27 mouse cellular contexts compared by ENCODE assay signal in the genomic region with DNA sequence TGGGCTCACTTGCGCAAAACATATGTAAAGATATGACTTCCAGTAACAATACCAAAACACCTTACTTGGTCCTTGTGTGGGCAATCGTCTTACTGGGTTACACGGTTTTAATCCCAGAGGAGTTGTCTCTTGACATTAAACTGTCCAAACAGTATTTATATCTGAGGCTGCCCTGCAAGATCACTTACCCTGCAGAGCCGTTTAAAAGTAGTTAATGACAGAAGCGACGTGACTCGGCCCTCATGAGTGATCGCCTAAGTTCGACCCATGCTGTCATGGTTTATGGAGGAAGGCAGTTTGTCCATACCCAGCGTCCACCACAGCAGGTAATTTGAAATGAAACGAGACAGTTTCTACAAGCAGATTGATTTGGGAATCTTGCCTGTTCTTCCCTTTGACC.
DNase-seq lines count a peak whose midpoint lies in the region; ATAC-seq and TF ChIP-seq lines count a peak whose summit lies in the region.
"Had no signal": no experiment of that assay in that cellular context is flagged by ENCODE, and none has a peak within 500 bp of the region (broad histone marks: within the 10 kb centered on the region; RNA-seq: fewer than 3 reads in every experiment).

No protein-coding gene starts in this region.

- H3K4me3 ChIP-seq in kidney, embryonic 14.5 days (ENCODE audit: low read length) = no peak overlapping the region
- no peak overlapping the region for H3K4me3 ChIP-seq in kidney, postnatal 0 days (replicated peaks; ENCODE audit: low read depth, low read length)
- no peak overlapping the region for H3K4me3 ChIP-seq in liver, adult 2 months (ENCODE audit: insufficient read depth, low read depth, low read length)
- H3K4me3 ChIP-seq in liver, embryonic 11.5 days (ENCODE audit: low read depth, low read length) = no peak overlapping the region
- H3K4me3 ChIP-seq: embryonic facial prominence, embryonic 10.5 days; embryonic facial prominence, embryonic 13.5 days; erythroblast, embryonic 14.5 days; forebrain, embryonic 10.5 days; forebrain, embryonic 13.5 days; heart, adult 2 months; heart, embryonic 10.5 days; heart, embryonic 13.5 days had no signal

- no peak for DNase-seq in kidney, postnatal 10 days
- DNase-seq in kidney, postnatal 0 days (ENCODE audit: low spot score) = peak; percentile 73
- no peak for DNase-seq in kidney, postnatal 25 days
- DNase-seq in liver, adult 2 months (ENCODE audit: extremely low read depth, low read depth, low spot score) = peak; percentile 77
- DNase-seq in liver, embryonic 11.5 days (ENCODE audit: low spot score) = no peak
- DNase-seq in right cerebral cortex, postnatal 10 days (ENCODE audit: low spot score in 2 of 2) = no peak
- DNase-seq: adrenal gland, adult 8-10 months; adrenal gland, postnatal 25 days; cerebellum, adult 11-12 months; cerebellum, adult 8-10 months; cerebellum, postnatal 10 days; cerebellum, postnatal 36 days; embryo, embryonic 11 days; gastrocnemius, postnatal 10 days; gastrocnemius, postnatal 36 days; heart, adult 2 months; heart, postnatal 14 days; heart, postnatal 4 days had no signal

- H3K79me2 ChIP-seq in liver, adult 2 months (ENCODE audit: control insufficient read depth, insufficient read depth, low read length) = no peaks in the 10 kb centered on the region

- H3K36me3 ChIP-seq in kidney, embryonic 14.5 days (ENCODE audit: control insufficient read depth, insufficient read depth, low read length) = no peaks in the 10 kb centered on the region
- no peaks in the 10 kb centered on the region for H3K36me3 ChIP-seq in kidney, postnatal 0 days (ENCODE audit: insufficient read depth, low read length)
- H3K36me3 ChIP-seq in liver, adult 2 months (ENCODE audit: control insufficient read depth, insufficient read depth, low read length) = no peaks in the 10 kb centered on the region
- no peaks in the 10 kb centered on the region for H3K36me3 ChIP-seq in liver, embryonic 11.5 days (ENCODE audit: control insufficient read depth, insufficient read depth, low read length)
- H3K36me3 ChIP-seq: embryonic facial prominence, embryonic 10.5 days; embryonic facial prominence, embryonic 13.5 days; forebrain, embryonic 10.5 days; heart, embryonic 10.5 days; heart, embryonic 13.5 days had no signal

- ATAC-seq in kidney, embryonic 14.5 days (ENCODE audit: low FRiP score, low TSS enrichment) = peak; percentile 59; the same call in 1 of the 2 replicates
- 0 out of 2 replicates have a peak, but pooled peaks have one; percentile 33 for ATAC-seq in kidney, postnatal 0 days (replicated peaks; ENCODE audit: low FRiP score, low read depth)
- no peak for ATAC-seq in liver, embryonic 11.5 days (replicated peaks; ENCODE audit: low FRiP score)
- ATAC-seq: activated CD4-positive, CD25-positive, alpha-beta regulatory T cell, adult 4 months; forebrain, embryonic 13.5 days had no signal

- TF ChIP-seq CTCF in kidney, postnatal 0 days (IDR thresholded peaks at IDR 0.05; ENCODE audit: low read depth) = no peak
- no peak for TF ChIP-seq CTCF in liver, adult 2 months (IDR thresholded peaks at IDR 0.05; ENCODE audit: low read depth, low read length)

- H3K4me1 ChIP-seq in kidney, embryonic 14.5 days (ENCODE audit: control insufficient read depth, insufficient read depth, low read length) = peaks cover 6% of the 10 kb centered on the region
- H3K4me1 ChIP-seq in kidney, postnatal 0 days (replicated peaks; ENCODE audit: insufficient read depth, low read length) = no peaks in the 10 kb centered on the region
- peaks cover 6% of the 10 kb centered on the region for H3K4me1 ChIP-seq in liver, adult 2 months (ENCODE audit: control insufficient read depth, insufficient read depth, low read length)
- H3K4me1 ChIP-seq in liver, embryonic 11.5 days (replicated peaks; ENCODE audit: control insufficient read depth, insufficient read depth, low read length) = no peaks in the 10 kb centered on the region
- H3K4me1 ChIP-seq: forebrain, embryonic 10.5 days; forebrain, embryonic 13.5 days had no signal

- H3K27me3 ChIP-seq in kidney, embryonic 14.5 days (ENCODE audit: control insufficient read depth, insufficient read depth, low read length) = no peaks in the 10 kb centered on the region
- no peaks in the 10 kb centered on the region for H3K27me3 ChIP-seq in kidney, postnatal 0 days (ENCODE audit: insufficient read depth, low read length)
- H3K27me3 ChIP-seq in liver, adult 2 months (ENCODE audit: control insufficient read depth, insufficient read depth, low read length) = no peaks in the 10 kb centered on the region
- H3K27me3 ChIP-seq in liver, embryonic 11.5 days (replicated peaks; ENCODE audit: control insufficient read depth, insufficient read depth, low read length) = no peaks in the 10 kb centered on the region
- H3K27me3 ChIP-seq: embryonic facial prominence, embryonic 13.5 days; forebrain, embryonic 13.5 days; heart, embryonic 13.5 days had no signal

- H3K4me2 ChIP-seq in kidney, embryonic 14.5 days (replicated peaks; ENCODE audit: low read depth, low read length) = no peak overlapping the region
- no peak overlapping the region for H3K4me2 ChIP-seq in kidney, postnatal 0 days (ENCODE audit: low read length)
- H3K4me2 ChIP-seq in liver, embryonic 11.5 days = no peak overlapping the region
- H3K4me2 ChIP-seq: embryonic facial prominence, embryonic 13.5 days; forebrain, embryonic 13.5 days; heart, embryonic 13.5 days had no signal

- no peak overlapping the region for H3K9ac ChIP-seq in kidney, embryonic 14.5 days (ENCODE audit: low read depth, low read length)
- H3K9ac ChIP-seq in kidney, postnatal 0 days (ENCODE audit: low read depth, low read length) = no peak overlapping the region
- H3K9ac ChIP-seq in liver, adult 2 months (ENCODE audit: low read depth, low read length) = no peak overlapping the region
- no peak overlapping the region for H3K9ac ChIP-seq in liver, embryonic 11.5 days (ENCODE audit: low read depth, low read length)
- H3K9ac ChIP-seq: embryonic facial prominence, embryonic 13.5 days; forebrain, embryonic 13.5 days; heart, embryonic 13.5 days had no signal

- no peak for TF ChIP-seq POLR2A in liver, adult 2 months (IDR thresholded peaks at IDR 0.05; ENCODE audit: extremely low read depth, insufficient read depth, low read length)

- no peak overlapping the region for H3K27ac ChIP-seq in kidney, embryonic 14.5 days (ENCODE audit: low read depth, low read length)
- no peak overlapping the region for H3K27ac ChIP-seq in kidney, postnatal 0 days
- H3K27ac ChIP-seq in liver, adult 2 months (replicated peaks; ENCODE audit: insufficient read depth, low read depth, low read length) = no peak overlapping the region
- no peak overlapping the region for H3K27ac ChIP-seq in liver, embryonic 11.5 days (ENCODE audit: low read depth, low read length)
- H3K27ac ChIP-seq: embryonic facial prominence, embryonic 10.5 days; embryonic facial prominence, embryonic 13.5 days; forebrain, embryonic 10.5 days; forebrain, embryonic 13.5 days; heart, adult 2 months; heart, embryonic 10.5 days; heart, embryonic 13.5 days had no signal

- H3K9me3 ChIP-seq in kidney, embryonic 14.5 days (ENCODE audit: control insufficient read depth, low read length) = no peaks in the 10 kb centered on the region; the same call in 1 of the 2 replicates
- H3K9me3 ChIP-seq in kidney, postnatal 0 days (replicated peaks; ENCODE audit: low read length) = no peaks in the 10 kb centered on the region
- H3K9me3 ChIP-seq in liver, embryonic 11.5 days (ENCODE audit: control insufficient read depth, low read length) = no peaks in the 10 kb centered on the region
- H3K9me3 ChIP-seq: embryonic facial prominence, embryonic 10.5 days; embryonic facial prominence, embryonic 13.5 days; forebrain, embryonic 10.5 days; forebrain, embryonic 13.5 days; heart, embryonic 10.5 days; heart, embryonic 13.5 days had no signal

- 17% methylated on average over 11 of the region's 11 CpGs for WGBS in kidney, embryonic 14.5 days
- WGBS in kidney, postnatal 0 days = 20% methylated on average over 11 of the region's 11 CpGs
- WGBS in liver, adult 2 months = 53% methylated on average over 11 of the region's 11 CpGs
- 76% methylated on average over 11 of the region's 11 CpGs for WGBS in liver, embryonic 11.5 days

Comparison
In these comparisons a context has a peak if more than half of its experiments do, and no peak if none do; other contexts are left out.
1. DNase-seq: peak in kidney, postnatal 0 days (single experiment) and liver, adult 2 months (single experiment); none in kidney, postnatal 10 days (single experiment), kidney, postnatal 25 days (0 of 2), liver, embryonic 11.5 days (single experiment) and right cerebral cortex, postnatal 10 days (0 of 2).